Mouse (Mus musculus): ENCODE results near the gene Zranb1. TPM values are rescaled to one million over a fixed set of nuclear protein-coding genes. Genes with fewer than 3 reads are reported as not detected.

The Zranb1 gene
- polyA plus RNA-seq, 1 experiment from 2014 or later: 14.1 TPM

DNA sequence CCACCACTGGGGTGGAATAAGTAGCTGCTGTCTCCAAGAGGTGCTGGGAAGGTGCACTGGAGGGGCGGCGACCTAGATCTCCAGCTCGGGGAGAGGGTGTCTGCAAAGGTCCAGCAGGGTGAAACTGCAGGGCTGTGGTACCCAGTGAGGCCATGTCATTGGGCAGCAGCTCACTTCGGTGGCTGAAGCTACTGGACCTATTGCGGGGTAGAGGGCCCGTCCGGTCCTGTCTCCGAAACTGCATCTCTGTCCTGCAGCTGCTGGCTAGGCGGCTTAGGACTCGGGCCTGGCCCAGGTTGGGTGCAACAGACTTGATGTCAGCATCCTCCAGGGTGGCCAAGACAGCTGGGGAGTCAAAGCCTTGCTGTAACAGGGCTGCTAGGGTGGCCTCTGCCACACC, 83.0 kb downstream of the Zranb1 start:
- 93% methylated on average over 10 of the region's 10 CpGs for WGBS
- peaks cover 54% of the 10 kb centered on the region for H3K4me1 ChIP-seq (ENCODE audit: control insufficient read depth, insufficient read depth, low read depth, low read length)
- H3K4me3 ChIP-seq (ENCODE audit: low read length): no peak overlapping the region
- no peak overlapping the region for H3K4me2 ChIP-seq (ENCODE audit: low read length)
- no peaks in the 10 kb centered on the region for H3K9me3 ChIP-seq (ENCODE audit: control insufficient read depth, low read length)
- H3K27me3 ChIP-seq (replicated peaks; ENCODE audit: control insufficient read depth, insufficient read depth, low read length): no peaks in the 10 kb centered on the region
- ATAC-seq: no peak
- H3K9ac ChIP-seq (ENCODE audit: low read depth, low read length): no peak overlapping the region
- no peaks in the 10 kb centered on the region for H3K36me3 ChIP-seq (ENCODE audit: control insufficient read depth, insufficient read depth, low read length)
- H3K27ac ChIP-seq (ENCODE audit: low read depth, low read length): no peak overlapping the region; the same call in 1 of the 2 replicates

- Histone ChIP-seq H3K9ac (ENCODE audit: low read depth, low read length) (no peak overlapping the region; the same call in 1 of the 2 replicates), H3K36me3 (ENCODE audit: control insufficient read depth, insufficient read depth, low read length) (no peaks in the 10 kb centered on the region), H3K27ac (ENCODE audit: low read depth, low read length) (peak overlapping the region; percentile 62; the same call in 1 of the 2 replicates), H3K4me2 (ENCODE audit: low read length) (no peak overlapping the region), H3K27me3 (replicated peaks; ENCODE audit: control insufficient read depth, insufficient read depth, low read length) (no peaks in the 10 kb centered on the region), H3K9me3 (ENCODE audit: control insufficient read depth, low read length) (no peaks in the 10 kb centered on the region), H3K4me3 (ENCODE audit: low read length) (no peak overlapping the region), H3K4me1 (ENCODE audit: control insufficient read depth, insufficient read depth, low read depth, low read length) (peaks cover 52% of the 10 kb centered on the region)
- no peak for ATAC-seq
- 85% methylated on average over 14 of the region's 14 CpGs for WGBS
Measured at GRCm38 (mm10) chr7:133014631-133015030, 83.7 kb downstream of the Zranb1 start.

DNA sequence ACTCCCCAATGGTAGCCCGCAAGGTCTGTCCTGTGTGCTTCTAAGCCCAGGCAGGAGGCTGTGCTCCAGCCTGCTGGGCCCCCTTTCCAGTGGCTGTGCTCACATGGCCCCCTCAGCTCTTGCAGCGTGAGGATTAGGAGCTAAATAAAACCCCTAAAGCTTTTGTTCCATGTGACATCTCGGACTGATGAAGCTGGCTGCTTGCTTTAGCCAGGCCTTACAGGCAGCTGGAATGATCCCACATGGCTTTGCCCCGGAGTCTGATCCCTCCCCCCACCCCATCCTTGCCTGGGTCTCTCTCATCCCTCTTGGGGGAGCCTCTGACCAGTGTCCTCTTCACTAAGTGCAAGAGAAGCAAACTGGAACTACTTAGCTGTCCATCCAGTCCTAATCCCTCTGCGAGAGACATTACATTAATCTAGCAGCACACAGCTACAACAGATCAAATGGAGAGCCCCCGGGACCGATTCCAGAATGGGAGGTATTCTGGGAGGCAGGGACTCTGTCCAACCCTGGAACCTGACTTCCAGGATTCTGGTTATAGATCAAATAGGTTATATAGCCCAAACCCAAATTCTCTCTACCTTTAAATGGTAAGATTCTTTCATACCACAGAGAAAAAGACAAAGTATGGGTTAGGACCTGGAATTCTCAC, 84.6 kb downstream of the Zranb1 start:
- Histone ChIP-seq H3K36me3 (ENCODE audit: control insufficient read depth, insufficient read depth, low read length) (no peaks in the 10 kb centered on the region), H3K4me2 (ENCODE audit: low read length) (no peak overlapping the region), H3K9me3 (ENCODE audit: control insufficient read depth, low read length) (no peaks in the 10 kb centered on the region), H3K9ac (ENCODE audit: low read depth, low read length) (peak overlapping the region; percentile 20), H3K27ac (ENCODE audit: low read depth, low read length) (peak overlapping the region; percentile 62), H3K27me3 (replicated peaks; ENCODE audit: control insufficient read depth, insufficient read depth, low read length) (no peaks in the 10 kb centered on the region), H3K4me3 (ENCODE audit: low read length) (no peak overlapping the region), H3K4me1 (ENCODE audit: control insufficient read depth, insufficient read depth, low read depth, low read length) (peaks cover 50% of the 10 kb centered on the region)
- peak; percentile 22; the same call in 1 of the 2 replicates for ATAC-seq
- WGBS: 23% methylated on average over 7 of the region's 7 CpGs

DNA sequence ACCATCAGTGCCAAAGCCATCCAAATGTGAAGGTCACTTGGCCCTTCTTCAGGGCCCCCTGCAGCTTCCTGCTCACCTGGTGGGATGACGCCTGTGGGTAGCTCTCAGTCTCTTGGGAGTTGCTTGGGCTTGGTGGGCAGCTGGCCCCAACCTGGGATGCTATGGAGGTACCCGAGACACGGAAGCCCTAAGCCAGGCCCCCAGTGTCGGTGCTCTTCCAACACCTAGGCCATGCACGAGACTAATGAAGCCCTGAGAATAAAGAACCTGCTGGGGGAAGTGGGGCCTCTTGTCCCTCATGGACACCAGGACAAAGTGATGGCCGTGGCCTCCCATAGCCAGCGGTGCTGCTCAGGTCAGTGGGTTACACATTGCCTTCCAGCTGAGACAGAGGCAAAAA, 88.0 kb downstream of the Zranb1 start:
- Histone ChIP-seq H3K27ac (ENCODE audit: low read depth, low read length) (no peak overlapping the region), H3K36me3 (ENCODE audit: control insufficient read depth, insufficient read depth, low read length) (no peaks in the 10 kb centered on the region), H3K4me3 (ENCODE audit: low read length) (no peak overlapping the region), H3K27me3 (replicated peaks; ENCODE audit: control insufficient read depth, insufficient read depth, low read length) (no peaks in the 10 kb centered on the region), H3K4me1 (ENCODE audit: control insufficient read depth, insufficient read depth, low read depth, low read length) (peaks cover 24% of the 10 kb centered on the region), H3K4me2 (ENCODE audit: low read length) (no peak overlapping the region), H3K9me3 (ENCODE audit: control insufficient read depth, low read length) (no peaks in the 10 kb centered on the region), H3K9ac (ENCODE audit: low read depth, low read length) (no peak overlapping the region)
- ATAC-seq: no peak
- WGBS: 83% methylated on average over 7 of the region's 7 CpGs

DNA sequence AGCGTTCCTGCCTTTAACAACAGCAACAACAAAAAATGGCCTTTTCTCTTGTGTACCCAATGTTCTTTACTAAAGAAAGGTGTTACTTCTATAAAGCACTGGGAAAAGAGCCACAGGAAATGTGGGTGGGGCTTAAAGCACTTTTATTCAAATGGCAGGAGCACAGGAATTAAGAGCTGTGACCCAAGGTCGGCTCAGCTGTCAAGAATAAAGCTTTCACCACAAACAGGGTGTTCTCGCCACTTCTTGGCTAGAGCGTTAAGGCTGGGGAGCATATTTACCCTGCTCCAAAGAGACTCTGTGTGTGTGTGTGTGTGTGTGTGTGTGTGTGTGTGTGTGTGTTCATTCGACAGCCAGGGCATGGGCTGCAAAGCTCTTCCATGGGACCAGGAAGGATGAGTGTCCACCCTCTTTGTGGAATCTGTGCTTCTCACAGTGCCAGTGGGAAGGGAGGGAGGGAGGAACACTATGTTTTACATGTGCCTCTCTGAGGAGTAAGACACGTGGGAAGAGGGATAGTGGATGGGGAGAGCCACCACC, 88.6 kb downstream of the Zranb1 start:
- H3K27me3 ChIP-seq (replicated peaks; ENCODE audit: control insufficient read depth, insufficient read depth, low read length): no peaks in the 10 kb centered on the region
- no peak for ATAC-seq
- 33% methylated on average over 6 of the region's 6 CpGs for WGBS
- peaks cover 18% of the 10 kb centered on the region for H3K4me1 ChIP-seq (ENCODE audit: control insufficient read depth, insufficient read depth, low read depth, low read length)
- no peaks in the 10 kb centered on the region for H3K36me3 ChIP-seq (ENCODE audit: control insufficient read depth, insufficient read depth, low read length)
- H3K4me2 ChIP-seq (ENCODE audit: low read length): no peak overlapping the region
- no peak overlapping the region for H3K27ac ChIP-seq (ENCODE audit: low read depth, low read length)
- no peaks in the 10 kb centered on the region for H3K9me3 ChIP-seq (ENCODE audit: control insufficient read depth, low read length)
- no peak overlapping the region for H3K4me3 ChIP-seq (ENCODE audit: low read length)
- H3K9ac ChIP-seq (ENCODE audit: low read depth, low read length): no peak overlapping the region

DNA sequence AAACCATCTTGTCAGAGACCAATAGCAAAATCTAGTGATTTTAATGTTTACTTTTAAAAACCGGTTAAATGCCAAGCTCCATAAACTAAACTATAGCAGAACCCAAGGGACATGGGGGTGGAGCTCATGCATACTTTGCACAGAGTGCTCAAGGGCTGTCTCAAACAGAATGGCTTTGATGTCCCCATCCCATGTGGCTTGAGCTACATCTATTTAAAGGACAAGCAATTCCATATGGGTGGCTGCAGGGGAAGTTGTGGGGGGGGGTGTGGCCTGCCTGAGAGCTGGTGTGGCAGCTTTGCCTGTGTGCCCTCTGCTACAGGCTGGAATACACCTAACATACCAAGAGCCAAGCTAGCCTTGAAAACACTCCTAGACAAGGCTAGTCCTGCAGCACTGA, 93.8 kb downstream of the Zranb1 start:
- Histone ChIP-seq H3K27me3 (replicated peaks; ENCODE audit: control insufficient read depth, insufficient read depth, low read length) (no peaks in the 10 kb centered on the region), H3K36me3 (ENCODE audit: control insufficient read depth, insufficient read depth, low read length) (no peaks in the 10 kb centered on the region), H3K4me3 (ENCODE audit: low read length) (no peak overlapping the region), H3K9ac (ENCODE audit: low read depth, low read length) (no peak overlapping the region), H3K27ac (ENCODE audit: low read depth, low read length) (no peak overlapping the region), H3K4me1 (ENCODE audit: control insufficient read depth, insufficient read depth, low read depth, low read length) (peaks cover 5% of the 10 kb centered on the region; the same call in 1 of the 2 replicates), H3K4me2 (ENCODE audit: low read length) (no peak overlapping the region), H3K9me3 (ENCODE audit: control insufficient read depth, low read length) (no peaks in the 10 kb centered on the region)
- WGBS: 84% methylated on average over 1 of the region's 1 CpGs
- ATAC-seq: no peak

- Histone ChIP-seq H3K4me1 (ENCODE audit: control insufficient read depth, insufficient read depth, low read depth, low read length) (peaks cover 5% of the 10 kb centered on the region), H3K9ac (ENCODE audit: low read depth, low read length) (no peak overlapping the region), H3K27me3 (replicated peaks; ENCODE audit: control insufficient read depth, insufficient read depth, low read length) (no peaks in the 10 kb centered on the region), H3K4me2 (ENCODE audit: low read length) (no peak overlapping the region), H3K9me3 (ENCODE audit: control insufficient read depth, low read length) (no peaks in the 10 kb centered on the region), H3K36me3 (ENCODE audit: control insufficient read depth, insufficient read depth, low read length) (no peaks in the 10 kb centered on the region), H3K27ac (ENCODE audit: low read depth, low read length) (no peak overlapping the region), H3K4me3 (ENCODE audit: low read length) (no peak overlapping the region)
- WGBS: 92% methylated on average over 4 of the region's 4 CpGs
- ATAC-seq: no peak
Measured at GRCm38 (mm10) chr7:133027930-133028329, 97.0 kb downstream of the Zranb1 start.

DNA sequence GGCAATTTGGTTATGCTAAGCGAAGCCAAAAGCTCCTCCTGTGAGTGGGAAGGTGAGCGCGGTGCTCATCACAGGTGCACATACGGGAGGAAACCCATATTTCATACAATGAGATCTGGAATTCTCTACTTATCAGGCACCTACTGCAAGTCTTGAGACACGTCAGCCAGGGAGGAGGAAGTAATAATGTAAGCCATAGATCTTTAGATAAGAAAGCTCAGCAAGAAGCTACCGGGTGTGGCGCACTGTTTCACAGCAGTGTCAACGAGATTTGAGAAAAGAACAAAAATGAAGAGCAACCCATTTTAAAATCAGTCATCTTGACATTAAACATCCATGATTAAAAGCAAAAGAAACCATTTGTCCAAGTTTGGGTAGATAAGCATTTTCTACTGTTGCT, 98.1 kb downstream of the Zranb1 start:
- Histone ChIP-seq H3K9ac (ENCODE audit: low read depth, low read length) (no peak overlapping the region), H3K9me3 (ENCODE audit: control insufficient read depth, low read length) (no peaks in the 10 kb centered on the region), H3K4me2 (ENCODE audit: low read length) (no peak overlapping the region), H3K27ac (ENCODE audit: low read depth, low read length) (no peak overlapping the region), H3K4me1 (ENCODE audit: control insufficient read depth, insufficient read depth, low read depth, low read length) (peaks cover 13% of the 10 kb centered on the region), H3K4me3 (ENCODE audit: low read length) (no peak overlapping the region), H3K36me3 (ENCODE audit: control insufficient read depth, insufficient read depth, low read length) (no peaks in the 10 kb centered on the region), H3K27me3 (replicated peaks; ENCODE audit: control insufficient read depth, insufficient read depth, low read length) (no peaks in the 10 kb centered on the region)
- WGBS: 90% methylated on average over 8 of the region's 8 CpGs
- ATAC-seq: no peak

DNA sequence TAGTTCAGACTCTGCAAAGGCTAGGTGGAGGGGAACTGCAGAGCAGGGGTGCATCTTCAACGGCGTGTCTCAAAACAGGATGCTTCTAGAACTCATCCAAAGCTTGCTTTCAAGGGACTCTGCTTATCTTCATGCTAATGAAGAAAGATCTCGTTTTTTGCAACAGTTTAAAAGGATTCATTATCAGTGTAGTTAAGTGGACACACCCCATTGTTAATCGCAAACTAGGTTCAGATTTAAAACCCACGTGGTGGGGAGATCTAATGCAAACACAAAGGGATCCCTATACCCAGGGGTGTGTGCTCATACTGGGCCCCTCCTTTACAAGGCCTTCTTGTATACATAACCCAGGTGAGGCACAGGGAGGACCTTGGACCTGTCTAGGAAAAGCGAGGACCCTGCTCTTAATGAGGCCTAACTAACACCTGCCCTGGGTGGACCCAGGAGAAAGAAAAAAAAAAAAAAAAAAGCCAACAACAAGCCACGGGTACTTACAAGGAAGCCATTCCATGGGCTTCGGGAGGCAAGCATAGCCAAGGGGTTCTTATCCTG, 98.6 kb downstream of the Zranb1 start:
- 84% methylated on average over 8 of the region's 8 CpGs for WGBS

More for the DNA sequence above, 98.6 kb downstream of the Zranb1 start:
- Histone ChIP-seq H3K9ac (ENCODE audit: low read depth, low read length) (no peak overlapping the region), H3K27ac (ENCODE audit: low read depth, low read length) (no peak overlapping the region), H3K9me3 (ENCODE audit: control insufficient read depth, low read length) (no peaks in the 10 kb centered on the region), H3K36me3 (ENCODE audit: control insufficient read depth, insufficient read depth, low read length) (no peaks in the 10 kb centered on the region), H3K4me2 (ENCODE audit: low read length) (no peak overlapping the region), H3K4me1 (ENCODE audit: control insufficient read depth, insufficient read depth, low read depth, low read length) (peaks cover 13% of the 10 kb centered on the region), H3K4me3 (ENCODE audit: low read length) (no peak overlapping the region), H3K27me3 (replicated peaks; ENCODE audit: control insufficient read depth, insufficient read depth, low read length) (no peaks in the 10 kb centered on the region)
- no peak for ATAC-seq

Data from hindbrain, embryonic 16.5 days (tissue).